Mouse (Mus musculus): ENCODE measurements around the gene Tmprss7.

The Tmprss7 gene

DNA sequence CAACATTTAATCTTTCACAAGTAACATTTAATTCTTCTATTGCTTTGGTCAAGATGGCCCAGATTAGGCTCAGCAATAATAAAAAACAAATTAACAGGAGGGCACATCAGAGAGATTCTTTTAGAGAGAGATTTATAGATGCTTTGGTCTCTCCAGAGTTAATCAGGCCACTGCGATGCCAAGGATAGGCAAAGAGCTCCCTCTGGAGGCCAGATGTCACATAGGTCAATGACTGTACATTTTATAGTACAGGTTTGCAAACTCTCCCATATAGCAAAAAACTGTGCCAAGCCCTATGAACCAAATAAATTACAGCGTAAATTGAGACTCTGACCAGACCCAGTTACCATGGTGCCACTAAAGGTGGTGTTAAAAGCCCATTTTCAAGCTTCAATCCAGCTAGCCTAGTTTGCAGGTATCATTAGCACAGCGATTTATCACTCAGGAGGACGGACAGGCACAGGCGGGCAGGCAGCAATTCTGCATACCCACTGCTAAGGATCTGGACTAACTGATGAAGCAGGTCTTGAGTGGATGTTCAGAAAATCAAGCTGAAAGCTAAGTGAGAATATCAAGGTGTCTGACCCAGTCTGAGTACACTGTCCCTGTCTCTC is 63.0 kb downstream of the Tmprss7 start:
- in situ Hi-C loops (cut with MboI, MseI) = loop anchor here in 1 of 2 experiments (5.0 kb wide), 1 partner anchor 48 kb away; no protein-coding TSS in a partner anchor

GRCm38 (mm10) chr16:45629497-45630105 is 63.9 kb downstream of the Tmprss7 start:
- in situ Hi-C loops (cut with MboI, MseI) = loop anchor here (5.0 to 10.0 kb wide), 3 partner anchors 47 to 432 kb away; no protein-coding TSS in a partner anchor

DNA sequence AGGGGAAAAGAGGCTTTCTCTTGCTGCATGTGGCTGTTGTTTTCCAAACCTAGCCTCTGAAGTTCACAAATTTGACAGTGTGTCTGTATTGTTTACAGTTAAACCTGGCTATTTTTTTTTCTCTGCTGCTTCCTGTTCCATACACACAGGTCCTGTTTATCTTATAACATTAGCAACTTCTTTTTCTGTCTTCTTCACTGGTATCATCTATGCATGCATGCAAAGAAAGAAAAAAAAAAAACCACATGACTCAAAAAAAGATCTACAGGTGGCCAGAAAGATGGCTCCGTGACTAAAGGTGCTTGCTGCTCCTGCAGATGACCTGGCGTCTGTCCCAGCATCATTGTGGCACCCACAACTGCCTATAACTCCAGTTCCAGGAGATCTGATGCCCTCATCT is 68.1 kb downstream of the Tmprss7 start:
- in situ Hi-C loops (cut with MboI, MseI) = loop anchor here (5.0 to 10.0 kb wide), 2 partner anchors 201 to 428 kb away; no protein-coding TSS in a partner anchor

DNA sequence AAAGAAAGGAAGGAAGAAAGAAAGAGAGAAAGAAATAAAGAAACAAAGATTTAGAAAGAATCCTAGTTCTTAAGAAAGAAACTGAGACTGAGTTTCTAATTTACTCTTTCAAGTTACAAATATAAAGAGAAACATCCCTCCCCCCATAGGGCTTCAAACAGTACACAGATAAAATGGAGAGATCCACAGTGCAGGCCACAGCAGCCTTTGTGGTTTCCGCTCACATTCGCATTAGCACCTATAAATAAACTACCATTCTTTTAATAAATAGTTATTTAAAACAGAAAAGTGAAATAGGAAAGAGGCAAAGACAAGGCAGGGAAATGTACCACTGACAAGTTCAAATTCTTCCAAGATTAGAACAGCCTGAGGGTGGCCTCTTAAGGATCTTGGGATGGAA is 68.7 kb downstream of the Tmprss7 start:
- in situ Hi-C loops (cut with MboI, MseI) = loop anchor here (5.0 to 10.0 kb wide), 2 partner anchors 200 to 427 kb away; no protein-coding TSS in a partner anchor

DNA sequence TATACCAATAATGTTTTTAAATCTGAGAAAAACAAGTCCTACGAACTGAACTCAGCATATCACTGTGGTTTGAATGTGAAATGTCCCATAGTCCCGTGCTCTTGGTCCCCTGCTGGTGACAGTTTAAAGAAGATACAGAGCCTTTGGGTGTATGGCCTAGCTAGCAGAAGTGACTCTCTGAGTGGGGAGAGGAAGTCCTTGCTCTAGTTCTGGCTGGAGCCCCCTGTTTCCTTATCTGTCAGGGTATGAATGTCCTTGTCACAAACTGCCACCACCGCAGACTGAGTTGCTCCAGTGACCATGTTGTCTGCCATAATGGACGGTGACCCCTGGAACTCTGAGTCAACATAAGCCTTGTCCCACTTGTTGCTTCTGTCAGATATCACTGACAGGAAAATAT is 70.2 kb downstream of the Tmprss7 start:
- in situ Hi-C loops (cut with MboI, MseI) = loop anchor here in 1 of 2 experiments (10.0 kb wide), 1 partner anchor 198 kb away; no protein-coding TSS in a partner anchor

- in situ Hi-C loops (cut with MboI, MseI) = loop anchor here in 1 of 2 experiments (10.0 kb wide), 2 partner anchors 195 to 425 kb away; no protein-coding TSS in a partner anchor
These were observed 73.6 kb downstream of the Tmprss7 start for GRCm38 (mm10) chr16:45619751-45620375.

- in situ Hi-C loops (cut with MboI, MseI) = loop anchor here in 1 of 2 experiments (10.0 kb wide), 1 partner anchor 421 kb away; no protein-coding TSS in a partner anchor
These were observed 77.5 kb downstream of the Tmprss7 start for GRCm38 (mm10) chr16:45615944-45616343.

GRCm38 (mm10) chr16:45613247-45613646 is 80.2 kb downstream of the Tmprss7 start:
- in situ Hi-C loops (cut with MboI, MseI) = loop anchor here (5.0 to 10.0 kb wide), 2 partner anchors 81 to 418 kb away; partner anchors contain the start of gene Gm17783 (in 1 of the 2)

DNA sequence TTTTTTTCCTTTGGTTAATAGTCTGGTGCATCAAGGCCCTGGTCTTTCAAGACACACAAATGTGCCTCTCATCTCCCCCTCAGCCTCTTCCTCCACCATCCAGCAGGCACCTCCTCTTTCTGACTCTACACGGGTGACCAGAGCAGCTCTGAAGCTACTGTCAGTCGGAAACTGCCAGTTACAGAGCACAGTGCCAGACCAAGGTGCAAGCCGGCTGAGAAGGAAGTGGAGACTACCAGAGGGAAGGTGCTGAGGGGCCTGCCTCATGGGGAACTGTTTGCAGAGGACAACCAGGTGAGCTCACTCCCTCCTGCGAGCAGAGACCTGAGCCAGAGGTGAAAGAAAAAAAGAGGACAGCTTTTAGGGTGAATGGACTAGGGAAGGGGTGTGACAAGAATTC is 83.2 kb downstream of the Tmprss7 start, which contains the start of gene Gcsam:
Gene Gcsam, plus strand, starts transcription at position 114 of the 400 bp plus-strand sequence.
- in situ Hi-C loops (cut with MboI, MseI) = loop anchor here (5.0 to 10.0 kb wide), 2 partner anchors 78 to 415 kb away; partner anchors contain the start of gene Gm17783 (in 1 of the 2)

DNA sequence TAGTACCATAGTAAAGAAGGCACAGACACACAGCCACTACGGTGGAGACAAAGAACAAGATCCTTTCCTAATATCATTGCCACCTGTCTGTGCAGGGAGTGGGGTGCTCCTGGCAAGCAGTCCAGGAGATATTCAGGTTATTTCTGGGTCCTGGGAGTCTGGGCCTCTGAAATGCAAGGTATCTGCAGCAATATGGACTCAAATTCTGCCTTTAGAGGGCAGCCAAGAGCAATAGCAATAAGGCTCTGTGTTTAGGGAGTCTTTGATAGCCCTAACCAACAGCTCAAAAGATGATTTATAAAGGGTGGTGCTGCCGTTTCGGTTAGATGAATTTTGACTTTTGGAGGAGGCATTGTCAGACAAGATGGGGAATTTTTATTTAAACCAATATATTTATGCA is 84.2 kb downstream of the Tmprss7 start:
- in situ Hi-C loops (cut with MboI, MseI) = no loop called here

GRCm38 (mm10) chr16:45608481-45608954 is 84.9 kb downstream of the Tmprss7 start:
- in situ Hi-C loops (cut with MboI, MseI) = no loop called here
